Mouse (Mus musculus) forebrain, embryonic 16.5 days (tissue): ENCODE data around the gene Syne3. TPM values are rescaled to one million over a fixed set of nuclear protein-coding genes. Genes with fewer than 3 reads are reported as not detected.
A peak's percentile ranks its signal among the peaks of the same experiment; 100 is the strongest.

Experiments
- ATAC-seq: fragments of 200-750 bp; cut with Nextera tagmentation; 2 replicates; pipeline ENCODE4 v1.8.0; 2017; ENCODE audit warnings: mild to moderate bottlenecking, moderate library complexity
- H3K27ac ChIP-seq: fragments of 300-500 bp; sonication (generic); 2 replicates; pipeline ENCODE4 v1.5.1; 2014; ENCODE audit warnings: low read length, control low read depth
- H3K27me3 ChIP-seq: fragments of 300-500 bp; sonication (generic); replicated peaks from 2 replicates; pipeline ENCODE4 v1.6.1; 2014; ENCODE audit warnings: low read length; ENCODE audit not compliant: control insufficient read depth, insufficient read depth
- H3K36me3 ChIP-seq: fragments of 300-500 bp; sonication (generic); 2 replicates; pipeline ENCODE4 v1.6.1; 2014; ENCODE audit not compliant: control insufficient read depth, insufficient read depth
- H3K4me1 ChIP-seq: fragments of 300-500 bp; sonication (generic); replicated peaks from 2 replicates; pipeline ENCODE4 v1.6.1; 2014; ENCODE audit warnings: low read length; ENCODE audit not compliant: control insufficient read depth, insufficient read depth
- H3K4me2 ChIP-seq: fragments of 300-500 bp; sonication (generic); 2 replicates; pipeline ENCODE4 v1.6.1; 2014; ENCODE audit warnings: mild to moderate bottlenecking, low read length, control low read depth
- H3K4me3 ChIP-seq: fragments of 300-500 bp; sonication (generic); replicated peaks from 2 replicates; pipeline ENCODE4 v1.5.1; 2014; ENCODE audit warnings: mild to moderate bottlenecking, low read length, control low read depth
- H3K9ac ChIP-seq: fragments of 300-500 bp; sonication (generic); replicated peaks from 2 replicates; pipeline ENCODE4 v1.6.1; 2014; ENCODE audit warnings: low read depth, low read length, control low read depth
- H3K9me3 ChIP-seq: fragments of 300-500 bp; sonication (generic); 2 replicates; pipeline ENCODE4 v1.6.1; 2016; ENCODE audit warnings: low read length; ENCODE audit not compliant: control insufficient read depth
- WGBS: fragments of 180-500 bp; shearing (Covaris S2); extraction: QIAGEN DNeasy Blood & Tissue Kit; methylation state at CpG from one replicate; pipeline ENCODE4 v1.1.7; 2014; 5-methylcytosine and 5-hydroxymethylcytosine counted together
- polyA plus RNA-seq: library from polyadenylated mRNA; unstranded; fragments of >200 nt; fragmentation: Nextera tagmentation; extraction: Ambion mirVana; gene quantifications from 2 replicates; pipeline ENCODE4 v1.2.1, GENCODE M21; 2015

Gene Syne3
- polyA plus RNA-seq, 1 experiment from 2014 or later, result 0.20 TPM

DNA sequence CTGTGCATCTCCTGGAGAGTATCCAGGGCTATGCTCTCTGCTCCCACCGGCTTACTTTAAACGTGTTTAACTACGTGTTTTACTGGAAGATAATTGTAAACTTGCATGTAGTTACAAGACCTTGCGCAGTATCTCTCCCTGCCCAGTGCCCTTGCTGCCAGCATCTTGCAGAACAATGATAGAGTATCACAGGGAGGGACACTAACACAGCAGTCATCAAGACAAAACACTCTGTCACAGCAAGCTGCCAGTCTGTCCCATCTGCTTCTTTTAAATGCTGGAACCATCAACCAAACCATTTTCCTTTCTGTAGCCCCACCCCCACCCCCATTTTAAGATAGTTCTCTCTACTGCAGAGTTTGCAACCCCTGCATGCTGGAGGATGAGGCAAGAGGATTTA is 6.6 kb upstream of the Syne3 start:
- Histone ChIP-seq H3K4me1 (0 out of 2 replicates have a peak, but pooled peaks cover 3% of the 10 kb centered on the region), H3K36me3 (no peaks in the 10 kb centered on the region), H3K27me3 (no peaks in the 10 kb centered on the region), H3K9ac (no peak overlapping the region), H3K4me2 (no peak overlapping the region), H3K4me3 (no peak overlapping the region), H3K27ac (peak overlapping the region; percentile 5), H3K9me3 (no peaks in the 10 kb centered on the region)
- 65% methylated on average over 4 of the region's 4 CpGs for WGBS
- ATAC-seq, result peak; percentile 71; the same call in 1 of the 2 replicates

DNA sequence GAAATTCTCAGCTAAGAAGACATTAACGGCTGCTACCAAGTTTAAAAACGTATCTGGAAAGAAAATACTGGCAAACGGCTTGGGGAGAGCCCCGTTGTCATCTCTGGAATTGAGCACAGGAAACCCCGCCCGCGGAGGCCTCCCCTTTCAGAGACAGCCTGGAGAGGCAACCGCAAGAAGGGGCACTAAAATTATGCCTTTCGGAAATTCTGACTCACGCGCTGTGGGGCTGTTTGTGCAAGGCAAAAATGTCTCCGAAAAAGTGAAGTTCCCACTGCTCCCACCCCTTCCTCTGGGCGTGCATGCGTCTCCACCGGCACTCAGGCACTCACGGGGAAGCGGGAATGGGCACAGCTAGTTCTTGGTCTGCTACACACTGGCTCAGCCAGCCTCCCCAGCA is 3.5 kb upstream of the Syne3 start:
- H3K9me3 ChIP-seq, result no peaks in the 10 kb centered on the region
- H3K4me2 ChIP-seq, result no peak overlapping the region
- no peak overlapping the region for H3K9ac ChIP-seq
- H3K27me3 ChIP-seq, result peaks cover 12% of the 10 kb centered on the region
- H3K4me1 ChIP-seq, result peaks cover 15% of the 10 kb centered on the region
- H3K36me3 ChIP-seq, result no peaks in the 10 kb centered on the region
- no peak for ATAC-seq
- WGBS, result 60% methylated on average over 17 of the region's 17 CpGs
- no peak overlapping the region for H3K27ac ChIP-seq
- H3K4me3 ChIP-seq, result no peak overlapping the region

GRCm38 (mm10) chr12:105012314-105012713 is 2.7 kb upstream of the Syne3 start:
- no peak overlapping the region for H3K4me3 ChIP-seq
- peaks cover 15% of the 10 kb centered on the region for H3K4me1 ChIP-seq
- H3K27ac ChIP-seq, result no peak overlapping the region
- WGBS, result 90% methylated on average over 4 of the region's 4 CpGs
- ATAC-seq, result no peak
- peaks cover 16% of the 10 kb centered on the region for H3K27me3 ChIP-seq
- H3K9ac ChIP-seq, result no peak overlapping the region
- H3K4me2 ChIP-seq, result no peak overlapping the region
- no peaks in the 10 kb centered on the region for H3K9me3 ChIP-seq
- no peaks in the 10 kb centered on the region for H3K36me3 ChIP-seq

- H3K4me3 ChIP-seq, result no peak overlapping the region
- no peak overlapping the region for H3K4me2 ChIP-seq
- no peak overlapping the region for H3K9ac ChIP-seq
- peaks cover 15% of the 10 kb centered on the region for H3K4me1 ChIP-seq
- H3K36me3 ChIP-seq, result no peaks in the 10 kb centered on the region
- WGBS, result 79% methylated on average over 1 of the region's 1 CpGs
- peaks cover 19% of the 10 kb centered on the region for H3K27me3 ChIP-seq
- no peak overlapping the region for H3K27ac ChIP-seq
- ATAC-seq, result no peak
- no peaks in the 10 kb centered on the region for H3K9me3 ChIP-seq
These were observed 2.0 kb upstream of the Syne3 start for GRCm38 (mm10) chr12:105011589-105011988.

GRCm38 (mm10) chr12:105010213-105010790 is 693 bp upstream of the Syne3 start:
- Histone ChIP-seq H3K36me3 (no peaks in the 10 kb centered on the region), H3K4me3 (peak overlapping the region; percentile 57), H3K9me3 (no peaks in the 10 kb centered on the region), H3K27ac (no peak overlapping the region), H3K9ac (peak overlapping the region; percentile 56), H3K27me3 (peaks cover 19% of the 10 kb centered on the region), H3K4me2 (peak overlapping the region; percentile 94), H3K4me1 (peaks cover 15% of the 10 kb centered on the region)
- ATAC-seq, result no peak
- WGBS, result 16% methylated on average over 9 of the region's 9 CpGs

DNA sequence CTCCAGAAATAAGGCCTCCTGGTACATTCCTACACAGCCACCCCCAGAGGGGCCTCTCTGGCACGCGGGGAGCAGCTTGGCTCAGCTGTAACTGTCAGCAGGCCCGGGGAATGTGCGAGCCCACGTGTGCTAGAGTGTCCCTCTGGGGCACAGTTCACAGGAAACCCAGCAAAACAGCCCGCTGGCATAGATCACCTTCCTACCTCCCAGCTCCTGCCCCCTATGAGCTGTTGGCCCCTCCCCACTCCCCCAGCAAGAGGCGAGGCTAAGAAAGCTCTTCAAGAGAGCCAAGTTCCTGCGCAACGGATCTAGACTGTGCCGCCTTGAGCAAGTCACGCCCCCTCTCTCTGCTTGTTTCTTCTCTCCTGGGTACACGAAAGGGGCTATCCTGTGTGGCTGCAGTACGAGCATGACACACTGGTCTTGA is 844 bp downstream of the Syne3 start:
- WGBS, result 0% methylated on average over 13 of the region's 13 CpGs
- peak overlapping the region; percentile 57 for H3K4me3 ChIP-seq
- peak; percentile 67 for ATAC-seq

GRCm38 (mm10) chr12:105008150-105008549 is 1.5 kb downstream of the Syne3 start:
- Histone ChIP-seq H3K4me1 (peaks cover 15% of the 10 kb centered on the region), H3K36me3 (no peaks in the 10 kb centered on the region), H3K9ac (no peak overlapping the region), H3K27ac (no peak overlapping the region), H3K27me3 (peaks cover 19% of the 10 kb centered on the region), H3K4me3 (no peak overlapping the region), H3K4me2 (no peak overlapping the region), H3K9me3 (no peaks in the 10 kb centered on the region)
- no peak for ATAC-seq
- 47% methylated on average over 2 of the region's 2 CpGs for WGBS

More for the DNA sequence above, 844 bp downstream of the Syne3 start:
- Histone ChIP-seq H3K9me3 (no peaks in the 10 kb centered on the region), H3K27ac (no peak overlapping the region), H3K4me2 (peak overlapping the region; percentile 94), H3K36me3 (no peaks in the 10 kb centered on the region), H3K27me3 (peaks cover 19% of the 10 kb centered on the region), H3K4me1 (peaks cover 15% of the 10 kb centered on the region), H3K9ac (no peak overlapping the region)

- Histone ChIP-seq H3K4me3 (no peak overlapping the region), H3K4me1 (peaks cover 15% of the 10 kb centered on the region), H3K9me3 (no peaks in the 10 kb centered on the region), H3K27ac (no peak overlapping the region), H3K4me2 (no peak overlapping the region), H3K36me3 (no peaks in the 10 kb centered on the region), H3K9ac (no peak overlapping the region), H3K27me3 (peaks cover 19% of the 10 kb centered on the region)
- WGBS, result 64% methylated on average over 2 of the region's 2 CpGs
- no peak for ATAC-seq
These were observed 4.0 kb downstream of the Syne3 start for GRCm38 (mm10) chr12:105005715-105005972.

- ATAC-seq, result no peak
- whole genome bisulfite sequencing, result 85% methylated on average over 22 of the region's 22 CpGs
- no peaks in the 10 kb centered on the region for H3K9me3 ChIP-seq
These were observed 4.5 kb downstream of the Syne3 start for GRCm38 (mm10) chr12:105004956-105005714.

More at GRCm38 (mm10) chr12:105004956-105005714, 4.5 kb downstream of the Syne3 start:
- Histone ChIP-seq H3K9ac (no peak overlapping the region), H3K27ac (no peak overlapping the region), H3K4me3 (no peak overlapping the region), H3K4me1 (peaks cover 15% of the 10 kb centered on the region), H3K4me2 (no peak overlapping the region), H3K36me3 (no peaks in the 10 kb centered on the region), H3K27me3 (peaks cover 19% of the 10 kb centered on the region)
